Mouse (Mus musculus): ENCODE results near the gene Myo1d.

Myo1d gene

DNA sequence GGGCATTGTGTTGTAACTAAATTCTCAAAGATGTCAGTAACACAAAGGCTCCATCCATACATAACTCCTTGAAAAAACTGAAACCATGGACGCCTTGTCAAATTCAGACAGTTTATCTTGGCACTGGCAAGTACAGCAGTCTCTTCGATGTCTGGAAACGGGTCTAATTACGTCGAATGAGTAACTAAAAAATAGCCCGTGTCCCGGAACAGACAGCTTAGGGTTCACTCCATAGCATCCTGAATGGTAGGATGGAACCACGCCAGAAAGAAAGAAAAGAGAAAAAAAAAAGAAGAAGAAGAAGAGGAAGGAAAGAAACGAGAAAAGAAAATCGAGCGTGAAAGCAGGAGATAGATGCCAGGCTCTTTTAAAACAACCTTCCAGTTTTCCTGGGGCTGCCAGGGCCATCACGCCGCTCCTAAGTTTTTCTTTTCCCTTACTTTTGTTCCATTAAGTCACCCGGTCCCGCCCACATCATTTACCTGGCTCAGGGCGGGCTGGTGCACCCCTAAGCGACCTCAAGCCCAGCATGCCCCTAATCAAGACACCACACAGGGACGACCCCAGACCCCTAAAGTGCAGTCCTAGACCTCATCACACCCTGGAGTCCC lies 804 bp downstream of the Myo1d start:
- DNase-seq = no peak

DNA sequence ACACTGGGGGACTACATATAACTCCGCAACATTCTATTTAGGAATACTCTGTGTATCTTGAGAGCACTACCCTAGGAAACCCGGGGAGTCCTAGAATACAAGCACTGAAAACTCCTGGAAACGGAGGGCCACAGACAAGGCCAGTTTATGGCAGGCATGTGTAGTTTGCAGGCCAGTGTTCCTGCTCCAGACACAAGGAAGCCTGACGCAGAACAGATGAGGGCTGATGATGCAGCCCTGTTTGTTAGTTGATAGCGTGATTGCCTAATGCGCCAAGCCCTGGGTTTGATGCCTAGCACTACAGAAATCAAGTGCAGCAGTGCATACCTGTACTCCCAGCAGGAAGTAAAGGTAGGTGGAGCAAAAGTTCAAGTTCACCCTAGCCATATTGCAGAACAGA lies 1.7 kb downstream of the Myo1d start:
- DNase-seq = no peak

DNA sequence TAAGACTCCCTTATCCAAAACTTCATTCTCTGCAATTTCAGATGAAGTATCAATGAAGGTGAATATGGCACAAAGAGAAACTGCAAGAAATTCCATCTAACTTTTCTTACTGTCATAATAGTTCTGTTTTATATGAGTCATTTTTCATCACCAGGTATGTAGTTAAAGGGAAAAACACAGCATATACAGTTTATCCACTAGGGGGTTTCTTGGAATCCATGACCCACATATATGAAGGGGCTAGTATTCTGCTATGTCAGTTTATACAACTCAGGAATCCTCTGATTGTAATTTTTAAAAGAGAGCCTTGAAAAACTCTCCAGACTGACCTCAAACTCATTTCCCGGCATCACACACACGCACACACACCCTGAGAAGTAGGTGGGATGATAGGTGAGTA lies 2.1 kb downstream of the Myo1d start:
- no peak for DNase-seq

DNA sequence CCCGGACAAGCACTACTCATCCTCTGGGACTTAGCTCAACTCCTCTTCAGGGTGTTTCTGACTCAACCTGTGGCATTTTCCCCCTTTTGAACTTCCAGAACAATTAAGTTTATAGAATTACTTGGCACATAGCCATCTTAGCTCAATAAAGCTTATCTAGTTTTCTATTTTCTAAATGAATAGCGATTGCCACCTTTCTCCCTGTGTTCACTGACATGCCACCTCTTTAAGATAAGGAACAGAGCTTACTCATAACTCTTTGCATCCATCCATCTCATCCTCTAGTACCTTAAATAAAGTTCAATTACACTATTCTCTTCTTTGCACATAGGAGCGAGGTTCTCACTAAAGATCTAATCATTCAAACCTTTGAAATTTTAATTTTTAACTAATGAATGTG lies 4.3 kb downstream of the Myo1d start:
- DNase-seq = no peak

DNA sequence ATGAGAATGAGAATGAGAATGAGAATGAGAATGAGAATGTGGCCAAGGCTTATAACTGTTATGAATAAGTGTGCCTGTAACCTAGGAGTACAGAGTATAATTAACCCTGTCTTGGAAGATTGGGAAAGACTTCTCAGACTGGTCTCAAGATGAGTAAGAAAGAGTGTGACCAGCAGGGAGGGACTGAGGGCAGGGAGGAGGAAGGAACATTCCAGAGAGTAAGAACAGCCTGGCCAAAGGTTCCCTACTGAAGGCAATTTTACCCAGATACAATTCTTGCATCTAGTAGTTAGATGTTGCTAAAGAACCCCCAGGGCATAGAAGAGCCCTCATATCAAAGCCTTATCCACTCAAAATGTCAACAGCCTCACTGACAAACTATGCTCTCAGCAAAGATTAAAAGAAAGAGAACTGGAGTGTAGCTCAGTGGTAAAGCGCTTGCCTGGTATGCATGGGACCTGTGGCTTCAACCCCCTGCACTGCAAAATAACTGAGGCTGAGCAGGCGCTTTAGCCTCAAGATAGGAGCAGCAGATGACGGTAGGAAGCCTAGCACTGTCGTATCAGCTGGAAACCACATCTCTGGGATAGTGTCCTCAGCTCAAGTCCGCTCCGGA lies 7.1 kb downstream of the Myo1d start:
- DNase-seq = no peak

DNA sequence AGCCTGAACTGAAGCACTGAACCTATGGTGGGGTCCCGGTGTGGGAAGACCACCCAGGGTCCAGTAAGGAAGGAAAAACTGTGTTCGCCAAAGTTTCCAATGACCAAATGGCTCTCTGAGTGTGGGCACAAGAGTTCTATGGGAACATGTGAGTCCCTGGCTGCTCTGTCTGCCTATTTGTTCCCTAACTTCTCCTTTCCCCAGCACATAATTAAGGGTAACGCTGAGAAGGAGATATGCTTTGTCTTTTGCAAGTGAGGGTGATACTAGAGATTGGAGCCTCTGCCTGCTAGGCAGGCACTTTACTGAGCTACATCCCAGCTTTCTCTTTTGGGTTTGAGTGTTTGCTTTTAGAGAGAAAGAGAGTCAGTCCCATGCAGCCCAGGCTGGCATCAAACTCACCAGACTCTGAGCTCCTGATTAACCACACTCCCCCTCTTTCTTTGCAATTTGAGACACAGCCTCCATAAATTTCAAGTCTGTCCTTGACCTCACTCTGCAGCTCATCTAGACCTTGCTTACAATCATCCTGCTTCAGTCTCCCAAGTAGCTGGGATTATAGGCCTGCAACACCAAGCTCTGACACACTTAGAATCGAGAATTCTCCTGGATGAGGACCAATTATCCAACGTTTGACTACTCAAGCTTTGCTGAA lies 8.1 kb downstream of the Myo1d start:
- DNase-seq = no peak

DNA sequence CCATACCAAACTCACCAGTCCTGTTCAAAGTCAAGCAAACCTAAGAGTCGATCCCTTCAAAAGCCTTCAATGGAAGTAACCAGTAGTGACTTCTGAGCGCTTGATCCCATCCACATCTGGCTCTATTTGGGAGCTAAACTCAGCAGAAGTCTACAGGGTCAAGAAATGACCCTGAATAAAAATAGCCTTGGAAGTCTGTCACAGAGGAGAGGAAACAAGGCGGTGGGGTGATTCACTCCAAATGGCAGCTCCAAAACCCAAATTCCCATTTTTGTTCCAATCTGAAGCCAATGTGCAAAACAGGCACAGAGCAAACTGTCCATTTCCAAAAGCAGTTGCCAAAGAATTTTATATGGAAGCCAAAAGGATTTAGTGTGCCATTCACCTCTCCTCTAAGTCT lies 8.6 kb downstream of the Myo1d start:
- no peak for DNase-seq

DNA sequence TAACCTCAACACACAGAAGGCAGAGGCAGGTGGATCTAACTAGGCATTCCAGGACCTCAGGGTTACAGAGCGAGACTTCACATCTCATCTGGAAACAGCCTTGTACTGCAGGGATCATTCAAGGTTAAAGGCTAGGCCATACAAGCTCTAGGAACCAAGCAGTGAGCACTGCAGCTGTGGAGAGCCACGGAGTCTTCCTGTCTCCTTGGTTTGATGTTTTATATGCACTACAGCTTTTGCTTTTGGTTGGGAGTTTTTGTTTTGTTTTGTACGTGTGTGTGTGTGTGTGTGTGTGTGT lies 12.6 kb downstream of the Myo1d start:
- no peak for DNase-seq

DNA sequence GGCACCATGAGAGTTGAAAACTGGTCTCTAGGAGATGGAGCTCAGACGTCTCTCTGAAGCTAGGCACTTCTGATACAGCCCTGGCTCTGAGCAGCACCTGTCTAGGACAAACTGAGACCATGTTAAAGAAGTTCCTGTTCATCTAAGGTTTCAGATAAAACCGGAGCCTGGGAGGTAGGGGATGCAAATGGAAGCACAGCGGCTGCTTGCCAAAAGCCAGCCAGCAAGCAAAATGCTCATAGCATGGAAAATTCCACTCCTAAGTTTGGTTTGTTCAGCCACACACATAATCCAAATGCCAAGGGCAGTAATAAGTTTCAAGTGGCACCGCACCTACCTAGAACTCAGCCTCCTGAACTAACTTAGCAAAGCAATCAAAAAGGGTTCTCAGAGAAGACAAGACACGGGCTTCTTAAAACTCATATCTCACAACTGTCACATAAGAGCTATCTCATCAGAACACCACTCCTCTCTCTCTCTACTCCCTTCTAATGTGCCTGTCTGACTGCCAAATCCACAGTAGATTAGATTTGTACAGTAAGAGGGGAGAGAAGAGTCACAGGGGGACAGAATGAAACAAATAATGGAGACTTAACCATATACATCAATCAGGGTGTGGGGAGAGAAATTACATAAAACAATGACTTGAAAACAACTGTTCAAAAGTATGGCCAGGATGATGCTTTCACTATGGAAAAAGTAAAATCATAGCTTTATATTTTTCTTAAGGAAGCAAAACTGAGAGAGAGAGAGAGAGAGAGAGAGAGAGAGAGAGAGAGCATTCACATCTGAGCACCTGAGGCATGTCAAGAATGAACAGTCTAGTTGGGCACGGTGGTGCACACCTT lies 13.1 kb downstream of the Myo1d start:
- no peak for DNase-seq

DNA sequence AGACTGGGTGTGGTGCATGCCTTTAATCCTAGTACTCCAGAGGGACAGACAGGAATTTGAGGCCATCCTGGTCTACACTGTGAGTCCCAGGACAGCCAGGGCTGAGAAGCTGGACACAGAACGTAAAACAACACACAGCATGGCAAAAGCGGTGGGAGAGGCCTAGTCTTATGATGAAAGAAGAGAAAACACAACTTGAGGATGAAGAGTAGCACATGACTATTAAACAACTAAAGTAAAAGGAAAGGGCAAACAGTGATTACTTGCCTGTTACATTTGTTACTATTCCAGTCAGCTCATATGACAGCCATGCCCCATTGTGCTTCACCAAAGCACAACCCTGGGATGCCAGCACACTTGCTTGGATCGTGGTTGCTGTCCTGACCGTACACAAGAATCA lies 13.8 kb downstream of the Myo1d start:
- DNase-seq = no peak

DNA sequence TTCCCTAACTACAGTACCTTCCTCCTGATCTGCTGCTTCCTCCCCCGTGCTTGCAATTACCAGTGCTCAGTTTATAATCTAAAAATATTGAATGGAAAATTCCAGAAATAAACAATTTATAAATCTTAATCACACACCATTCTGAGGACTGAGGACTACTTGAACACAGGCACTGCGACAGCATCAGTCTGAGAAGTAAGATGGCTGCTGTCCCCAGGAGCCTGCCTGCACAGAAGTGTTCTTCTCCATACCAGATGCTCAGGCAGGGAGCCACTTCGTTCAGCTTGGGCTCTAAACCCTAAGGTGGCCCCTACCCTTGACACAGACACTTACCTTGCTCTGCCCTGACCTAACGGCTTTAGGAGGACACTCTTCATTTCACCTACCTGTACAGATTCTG lies 17.8 kb downstream of the Myo1d start:
- DNase-seq = no peak

DNA sequence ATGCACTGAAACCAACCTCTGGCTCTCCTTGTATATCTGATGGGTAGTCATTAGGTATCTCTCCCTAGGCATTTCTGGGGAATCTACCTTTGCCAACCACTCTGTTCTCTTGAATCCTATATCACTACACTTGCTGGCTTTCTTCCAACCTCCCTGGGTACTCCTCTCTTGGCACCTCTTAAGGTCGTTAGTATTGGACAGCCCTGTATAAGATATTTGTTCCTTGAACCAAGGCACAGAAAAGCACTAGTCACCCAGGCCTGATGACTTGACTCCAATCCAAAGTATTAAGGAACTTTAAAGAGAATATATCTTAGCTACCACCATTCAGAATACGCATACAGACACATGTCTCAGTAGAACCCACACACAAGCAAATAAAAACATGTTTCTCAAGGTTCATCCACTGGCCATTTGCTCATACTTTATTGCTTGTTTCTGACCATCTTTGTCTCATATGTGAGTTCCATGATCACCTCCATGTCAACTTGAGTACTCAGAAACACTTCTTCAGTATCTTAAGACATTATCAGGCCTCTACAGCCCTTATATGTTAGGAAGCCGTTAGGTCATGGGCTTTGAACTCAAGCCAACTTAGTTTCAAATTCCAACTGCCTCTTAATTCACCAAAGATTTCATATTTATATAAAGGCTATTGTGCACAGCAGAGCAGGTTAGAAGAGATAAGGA lies 18.4 kb downstream of the Myo1d start:
- no peak for DNase-seq

DNA sequence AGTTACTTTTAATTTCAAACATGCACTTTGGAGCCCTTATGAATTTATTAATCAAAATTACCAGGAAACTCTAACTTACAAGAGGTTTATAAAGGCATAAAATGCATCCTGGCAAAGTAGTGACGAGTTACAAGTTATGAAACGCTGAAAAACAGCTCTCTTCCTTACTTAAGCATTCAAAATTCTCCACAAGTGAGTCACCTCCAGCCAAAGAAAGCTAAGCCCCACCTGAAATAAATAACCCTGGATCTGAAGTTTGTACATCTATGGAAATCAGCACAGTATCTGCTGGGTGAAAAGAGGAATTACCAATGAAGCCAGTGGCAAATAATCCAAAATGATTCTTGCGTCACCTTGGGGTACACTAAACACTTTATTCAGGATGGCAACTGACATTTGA lies 20.8 kb downstream of the Myo1d start:
- DNase-seq = no peak

DNA sequence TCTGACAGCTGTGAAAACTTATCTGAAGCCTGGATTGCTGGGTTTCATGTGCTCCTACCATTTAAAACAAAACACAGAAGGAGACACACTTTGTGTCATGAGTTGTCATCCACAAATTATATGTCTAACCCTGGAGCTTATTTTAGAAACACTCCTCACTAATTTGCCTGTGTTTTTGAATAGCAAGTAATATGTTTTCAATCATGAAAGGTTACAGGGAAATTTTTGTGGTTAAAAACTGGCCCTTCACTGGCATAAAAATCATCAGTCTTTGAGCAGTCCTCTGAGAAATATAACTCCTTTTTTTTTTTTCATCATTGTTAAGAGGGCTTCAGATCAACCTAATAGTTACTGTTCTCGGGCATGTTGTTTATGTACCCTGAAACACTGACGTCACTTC lies 25.6 kb downstream of the Myo1d start:
- no peak for DNase-seq

DNA sequence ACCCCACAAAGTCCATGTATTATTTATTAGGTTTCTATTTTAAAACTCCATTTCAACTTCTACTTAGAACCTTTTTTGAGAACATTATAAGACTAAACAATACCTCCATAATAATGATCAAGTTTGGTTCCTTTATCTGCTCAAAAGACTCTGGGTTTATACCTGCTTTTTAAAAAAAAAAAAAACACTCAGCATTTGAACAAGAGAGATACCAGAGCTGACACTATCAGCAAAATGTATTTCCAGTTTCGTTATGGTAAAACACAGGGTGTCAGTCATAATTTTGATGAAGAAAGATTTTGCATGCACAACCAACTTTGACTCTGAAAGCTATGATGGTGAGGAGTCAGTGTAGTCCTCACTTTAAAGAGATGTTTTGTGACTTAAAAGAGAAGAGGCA lies 28.7 kb downstream of the Myo1d start:
- no peak for DNase-seq

DNA sequence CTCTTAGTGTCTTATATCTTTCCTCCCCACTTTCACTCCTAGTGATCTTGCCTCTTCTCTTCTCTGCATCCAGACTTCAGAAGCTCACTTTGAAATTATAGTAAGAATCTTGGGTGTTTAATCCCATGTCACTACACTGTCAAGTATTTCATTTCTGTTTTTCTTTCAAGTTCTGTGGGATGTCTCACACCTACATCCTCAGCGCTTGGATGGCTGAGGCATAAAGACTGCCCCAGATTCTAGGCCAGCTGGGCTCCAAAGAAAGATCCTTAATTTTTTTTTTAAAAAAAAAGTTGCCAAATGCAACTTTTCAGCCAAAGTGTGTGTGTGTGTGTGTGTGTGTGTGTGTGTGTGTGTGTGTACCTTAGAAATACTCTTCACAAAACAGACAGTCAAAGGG lies 30.6 kb downstream of the Myo1d start:
- no peak for DNase-seq

DNA sequence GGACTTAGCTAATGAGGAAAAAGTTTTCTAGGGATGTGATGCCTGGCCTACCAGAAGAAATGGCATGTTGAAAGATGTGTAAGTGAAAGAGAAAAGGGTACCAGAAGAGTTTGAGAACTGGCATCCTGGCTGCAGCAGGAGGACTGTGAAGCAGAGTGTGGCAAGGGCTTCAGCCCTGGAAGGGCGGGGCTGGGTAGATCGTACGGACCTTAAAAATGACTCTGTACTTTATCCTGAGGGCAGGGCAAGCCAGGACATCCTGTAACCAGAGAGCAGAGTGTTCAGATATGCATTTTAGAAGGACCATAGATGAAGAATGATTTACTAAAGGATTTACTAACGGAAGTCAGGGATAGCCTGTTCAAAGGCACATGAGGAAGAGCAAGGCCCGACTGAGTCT lies 34.4 kb downstream of the Myo1d start:
- no peak for DNase-seq

DNA sequence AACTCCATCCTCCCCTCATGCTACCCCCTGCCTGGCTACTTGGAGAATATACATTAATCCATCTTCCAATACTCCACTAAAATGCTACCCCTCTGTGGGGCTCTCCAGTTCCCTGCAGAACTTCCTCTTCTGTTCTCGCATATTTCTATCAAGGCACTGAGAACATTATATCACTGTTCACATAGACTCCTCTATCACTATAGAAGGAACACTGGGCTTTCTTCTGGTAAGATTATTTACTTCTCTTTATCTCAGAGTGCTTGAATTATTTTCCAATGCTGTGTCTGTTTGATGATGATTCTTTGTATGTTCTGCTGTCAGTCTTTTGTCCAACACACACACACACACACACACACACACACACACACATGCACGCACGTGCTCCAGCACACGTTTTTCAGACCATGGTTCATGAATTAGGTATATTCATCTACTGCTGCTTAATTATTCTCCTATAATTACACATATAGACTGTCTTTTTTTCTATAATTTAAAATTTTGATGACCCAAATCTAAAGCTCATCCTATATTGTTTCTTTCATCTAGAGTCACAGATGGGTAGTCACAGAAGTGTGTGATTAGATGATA lies 35.9 kb downstream of the Myo1d start:
- DNase-seq = no peak

DNA sequence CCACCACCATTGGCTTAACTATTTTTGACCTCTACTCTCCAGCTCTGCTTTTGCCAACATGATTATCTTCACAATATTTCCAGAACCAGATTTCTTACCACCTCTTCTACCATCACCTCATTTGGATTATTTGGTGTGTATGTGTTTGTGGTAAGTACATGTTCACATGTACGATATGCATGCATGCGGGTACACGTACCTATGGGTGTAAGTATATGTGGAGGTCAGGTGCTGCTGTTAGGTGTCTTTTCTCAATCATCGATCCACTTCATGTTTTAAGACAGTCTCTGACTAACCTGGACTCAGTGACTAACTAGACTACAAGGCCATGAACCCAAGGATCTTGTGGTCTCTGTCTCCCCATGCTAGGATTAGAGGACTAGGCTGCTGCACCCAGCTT lies 37.4 kb downstream of the Myo1d start:
- no peak for DNase-seq

DNA sequence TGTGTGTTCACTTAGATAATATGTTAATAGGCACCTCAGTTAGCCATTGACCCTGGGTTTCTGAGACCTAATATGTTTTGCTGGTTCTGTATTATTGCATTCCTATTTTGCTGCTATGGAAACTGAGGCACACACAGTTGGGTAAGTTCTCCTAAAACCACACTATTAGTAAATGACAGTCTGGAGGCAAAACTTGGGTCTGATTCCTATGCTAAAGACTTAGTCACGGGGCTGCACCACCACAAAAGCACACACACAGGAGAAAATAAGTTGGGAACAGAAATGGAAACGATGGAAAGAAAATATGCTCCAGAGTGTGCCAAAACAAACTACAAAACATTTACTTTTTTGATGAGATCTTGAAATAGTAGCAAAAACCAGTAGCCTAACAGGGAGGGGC lies 45.1 kb downstream of the Myo1d start:
- no peak for DNase-seq

DNA sequence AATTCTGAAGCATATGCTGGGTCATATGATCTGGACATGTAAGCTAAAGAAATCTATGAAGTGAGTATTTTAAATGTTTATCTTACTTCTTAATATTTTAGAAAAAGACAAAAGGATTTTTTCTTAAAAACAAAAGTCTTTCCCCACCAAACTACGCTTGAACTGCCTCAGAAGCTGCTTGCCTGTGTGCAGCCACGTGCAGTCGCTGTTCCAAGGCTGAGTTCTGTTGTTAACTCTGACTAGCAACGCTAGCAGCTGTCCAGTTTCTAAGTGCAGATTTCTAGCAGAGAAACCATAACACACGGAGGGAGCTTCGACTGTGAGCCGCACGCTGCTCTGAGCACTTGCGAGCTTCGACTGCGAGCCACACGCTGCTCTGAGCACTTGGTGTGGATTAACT lies 55.1 kb downstream of the Myo1d start:
- DNase-seq = no peak

DNA sequence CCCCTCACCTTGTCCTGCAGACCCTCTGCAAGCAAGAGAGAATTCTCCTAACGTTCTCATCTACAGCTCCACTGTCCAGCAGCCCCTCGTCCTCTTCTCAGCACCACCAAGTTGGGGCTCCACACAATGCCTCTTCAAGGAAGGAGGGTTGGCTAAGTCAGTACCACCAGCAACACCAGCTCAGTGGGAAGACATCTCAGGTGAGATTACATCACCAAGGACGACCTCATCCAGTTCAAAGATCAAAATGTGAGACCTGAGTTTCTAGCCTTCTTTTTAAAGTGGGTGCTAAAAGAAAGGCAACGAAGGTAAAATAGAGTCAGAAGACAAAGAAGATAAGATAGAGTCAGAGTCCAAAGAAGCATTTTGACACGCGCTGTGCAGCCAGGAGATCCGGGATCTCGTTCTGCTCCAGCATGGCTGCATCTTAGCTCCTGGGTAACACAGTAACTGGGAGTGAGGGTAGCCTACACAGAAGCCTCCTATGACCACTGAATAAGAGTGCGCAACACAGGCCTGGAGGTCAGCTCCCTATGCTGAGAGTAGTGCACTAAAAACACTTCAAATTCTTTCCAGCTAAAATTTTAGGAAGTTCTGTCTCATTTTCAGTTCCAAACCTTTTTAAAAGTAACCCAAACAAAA lies 56.3 kb downstream of the Myo1d start:
- DNase-seq = no peak

DNA sequence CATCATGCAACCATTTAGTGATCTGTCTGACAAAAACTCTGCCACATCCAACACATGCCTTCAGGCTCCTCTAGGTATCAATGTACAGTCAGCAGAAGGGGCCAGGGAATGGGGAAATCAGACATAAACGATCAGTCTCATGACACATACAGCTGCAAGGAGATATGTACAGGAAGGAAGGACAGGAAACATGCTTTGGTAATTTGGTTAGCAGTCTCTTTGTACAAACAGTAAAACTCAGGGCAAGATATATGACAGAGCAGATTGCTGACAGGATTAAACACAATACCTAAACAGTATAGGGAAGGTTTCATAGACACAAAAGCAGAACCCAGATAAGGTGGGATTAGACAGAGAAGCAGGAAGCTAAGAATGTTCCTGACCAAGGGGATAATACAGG lies 60.8 kb downstream of the Myo1d start:
- DNase-seq = peak in 1 of 2 experiments; percentile 4
